Mouse (Mus musculus) lung, embryonic 14.5 days (tissue): ENCODE data around the gene Ccdc190. TPM values are rescaled to one million over a fixed set of nuclear protein-coding genes. Genes with fewer than 3 reads are reported as not detected.

ENCODE experiments used
- ATAC-seq: fragments of 200-750 bp; cut with Nextera tagmentation; 2 replicates; pipeline ENCODE4 v1.8.0; 2017; ENCODE audit warnings: mild to moderate bottlenecking, moderate TSS enrichment, moderate library complexity; ENCODE audit not compliant: insufficient read depth
- DNase-seq: peaks from one replicate; pipeline ENCODE4 v3.0.0-alpha.2; 2015
- H3K27ac ChIP-seq: fragments of 300-500 bp; sonication (generic); 2 replicates; pipeline ENCODE4 v1.5.1; 2014; ENCODE audit warnings: low read depth, mild to moderate bottlenecking, moderate library complexity
- H3K27me3 ChIP-seq: fragments of 300-500 bp; sonication (generic); 2 replicates; pipeline ENCODE4 v1.6.1; 2014; ENCODE audit warnings: low read length, control low read depth; ENCODE audit not compliant: insufficient read depth
- H3K36me3 ChIP-seq: fragments of 300-500 bp; sonication (generic); 2 replicates; pipeline ENCODE4 v1.6.1; 2014; ENCODE audit warnings: control low read depth; ENCODE audit not compliant: insufficient read depth
- H3K4me1 ChIP-seq: fragments of 300-500 bp; sonication (generic); 2 replicates; pipeline ENCODE4 v1.6.1; 2014; ENCODE audit warnings: antibody characterized with exemption, control low read depth; ENCODE audit not compliant: insufficient read depth
- H3K4me2 ChIP-seq: fragments of 300-500 bp; sonication (generic); 2 replicates; pipeline ENCODE4 v1.6.1; 2014; ENCODE audit warnings: mild to moderate bottlenecking
- H3K4me3 ChIP-seq: fragments of 300-500 bp; sonication (generic); 2 replicates; pipeline ENCODE4 v1.5.1; 2014; ENCODE audit warnings: low read depth, low read length
- H3K9ac ChIP-seq: fragments of 300-500 bp; sonication (generic); 2 replicates; pipeline ENCODE4 v1.6.1; 2014
- H3K9me3 ChIP-seq: fragments of 300-500 bp; sonication (generic); 2 replicates; pipeline ENCODE4 v1.6.1; 2016; ENCODE audit warnings: low read depth, low read length, control low read depth
- CTCF ChIP-seq: IDR thresholded peaks from 2 replicates; pipeline ENCODE4 v1.5.1; 2016; ENCODE audit warnings: antibody characterized with exemption, low read depth
- WGBS: fragments of 180-500 bp; shearing (Covaris S2); extraction: QIAGEN DNeasy Blood & Tissue Kit; methylation state at CpG from one replicate; pipeline ENCODE4 v1.1.7; 2014; 5-methylcytosine and 5-hydroxymethylcytosine counted together
- polyA plus RNA-seq: library from polyadenylated mRNA; unstranded; fragments of >200 nt; fragmentation: Nextera tagmentation; extraction: Ambion mirVana; gene quantifications from 2 replicates; pipeline ENCODE4 v1.2.1, GENCODE M21; 2014

Gene Ccdc190
- polyA plus RNA-seq, 1 experiment from 2014 or later = 0.20 TPM

GRCm38 (mm10) chr1:169897916-169898315, 30.5 kb upstream of the Ccdc190 start:
- no peaks in the 10 kb centered on the region for H3K9me3 ChIP-seq
- no peak for DNase-seq
- H3K9ac ChIP-seq = no peak overlapping the region
- no peak for ATAC-seq
- H3K4me3 ChIP-seq = no peak overlapping the region
- H3K4me1 ChIP-seq = 0 out of 2 replicates have a peak, but pooled peaks cover 2% of the 10 kb centered on the region
- no peak for TF ChIP-seq CTCF
- H3K27me3 ChIP-seq = no peaks in the 10 kb centered on the region
- no peaks in the 10 kb centered on the region for H3K36me3 ChIP-seq
- 45% methylated on average over 1 of the region's 1 CpGs for WGBS
- H3K27ac ChIP-seq = no peak overlapping the region
- H3K4me2 ChIP-seq = no peak overlapping the region

- no peak overlapping the region for H3K4me3 ChIP-seq
- 0 out of 2 replicates have a peak, but pooled peaks cover 2% of the 10 kb centered on the region for H3K4me1 ChIP-seq
- ATAC-seq (no peak), DNase-seq (no peak)
- no peaks in the 10 kb centered on the region for H3K36me3 ChIP-seq
- no peak overlapping the region for H3K4me2 ChIP-seq
- H3K27ac ChIP-seq = no peak overlapping the region
- no peaks in the 10 kb centered on the region for H3K9me3 ChIP-seq
- no peak overlapping the region for H3K9ac ChIP-seq
- TF ChIP-seq CTCF = no peak
- 61% methylated on average over 7 of the region's 7 CpGs for WGBS
- no peaks in the 10 kb centered on the region for H3K27me3 ChIP-seq
Observed at GRCm38 (mm10) chr1:169898607-169899006, 29.8 kb upstream of the Ccdc190 start.

- Histone ChIP-seq H3K4me2 (no peak overlapping the region), H3K4me3 (no peak overlapping the region), H3K36me3 (no peaks in the 10 kb centered on the region), H3K9me3 (no peaks in the 10 kb centered on the region), H3K9ac (no peak overlapping the region), H3K27me3 (no peaks in the 10 kb centered on the region), H3K27ac (no peak overlapping the region), H3K4me1 (0 out of 2 replicates have a peak, but pooled peaks cover 2% of the 10 kb centered on the region)
- 87% methylated on average over 3 of the region's 3 CpGs for WGBS
- ATAC-seq = no peak
- DNase-seq = no peak
- no peak for TF ChIP-seq CTCF
Observed at GRCm38 (mm10) chr1:169900771-169901336, 27.6 kb upstream of the Ccdc190 start.

- H3K4me2 ChIP-seq = no peak overlapping the region
- 59% methylated on average over 5 of the region's 5 CpGs for WGBS
- DNase-seq = peak; percentile 75
- H3K9me3 ChIP-seq = no peaks in the 10 kb centered on the region
- H3K27ac ChIP-seq = no peak overlapping the region
- no peaks in the 10 kb centered on the region for H3K4me1 ChIP-seq
- peak; percentile 47 for ATAC-seq
- TF ChIP-seq CTCF = no peak
- H3K9ac ChIP-seq = no peak overlapping the region
- no peaks in the 10 kb centered on the region for H3K27me3 ChIP-seq
- no peak overlapping the region for H3K4me3 ChIP-seq
- H3K36me3 ChIP-seq = no peaks in the 10 kb centered on the region
Observed at GRCm38 (mm10) chr1:169909163-169909562, 19.3 kb upstream of the Ccdc190 start.

GRCm38 (mm10) chr1:169909659-169910058, 18.8 kb upstream of the Ccdc190 start:
- no peak overlapping the region for H3K27ac ChIP-seq
- WGBS = 82% methylated on average over 6 of the region's 6 CpGs

GRCm38 (mm10) chr1:169910751-169911150, 17.7 kb upstream of the Ccdc190 start:
- no peak for ATAC-seq
- no peaks in the 10 kb centered on the region for H3K9me3 ChIP-seq
- H3K36me3 ChIP-seq = no peaks in the 10 kb centered on the region
- H3K9ac ChIP-seq = no peak overlapping the region
- no peak overlapping the region for H3K27ac ChIP-seq
- WGBS = 62% methylated on average over 7 of the region's 7 CpGs
- no peak overlapping the region for H3K4me2 ChIP-seq
- H3K4me3 ChIP-seq = no peak overlapping the region
- TF ChIP-seq CTCF = no peak
- H3K4me1 ChIP-seq = no peaks in the 10 kb centered on the region
- H3K27me3 ChIP-seq = no peaks in the 10 kb centered on the region
- no peak for DNase-seq

More at GRCm38 (mm10) chr1:169909659-169910058, 18.8 kb upstream of the Ccdc190 start:
- no peak overlapping the region for H3K4me2 ChIP-seq
- no peaks in the 10 kb centered on the region for H3K36me3 ChIP-seq
- H3K4me1 ChIP-seq = no peaks in the 10 kb centered on the region
- H3K9ac ChIP-seq = no peak overlapping the region
- ATAC-seq (peak; percentile 47; the same call in 1 of the 2 replicates), DNase-seq (no peak)
- no peaks in the 10 kb centered on the region for H3K27me3 ChIP-seq
- TF ChIP-seq CTCF = no peak
- H3K9me3 ChIP-seq = no peaks in the 10 kb centered on the region
- no peak overlapping the region for H3K4me3 ChIP-seq

GRCm38 (mm10) chr1:169911526-169911925, 16.9 kb upstream of the Ccdc190 start:
- H3K27me3 ChIP-seq = no peaks in the 10 kb centered on the region
- no peak overlapping the region for H3K4me2 ChIP-seq
- peaks cover 6% of the 10 kb centered on the region for H3K4me1 ChIP-seq
- WGBS = 56% methylated on average over 6 of the region's 6 CpGs
- no peak for DNase-seq
- no peaks in the 10 kb centered on the region for H3K36me3 ChIP-seq
- H3K27ac ChIP-seq = no peak overlapping the region
- no peak for TF ChIP-seq CTCF
- no peak overlapping the region for H3K4me3 ChIP-seq
- no peak for ATAC-seq
- H3K9me3 ChIP-seq = no peaks in the 10 kb centered on the region
- H3K9ac ChIP-seq = no peak overlapping the region
